Mouse (Mus musculus): Measurements from ENCODE around the gene Cypt3. TPM values are rescaled to one million over a fixed set of nuclear protein-coding genes. Genes with fewer than 3 reads are reported as not detected.

Gene Cypt3
- total RNA-seq (2017) = not detected in 2 replicates

GRCm38 (mm10) chrX:153558293-153558692 is at the start of gene Cypt3:
TSS of gene Cypt3 (plus strand) at chrX:153558593.
- no peak for ATAC-seq (replicated peaks in 1 of 2; ENCODE audit: insufficient read depth in 1 of 2, low FRiP score in 2 of 2, low TSS enrichment in 1 of 2, low read depth in 1 of 2, poor library complexity in 2 of 2, severe bottlenecking in 2 of 2)

DNA sequence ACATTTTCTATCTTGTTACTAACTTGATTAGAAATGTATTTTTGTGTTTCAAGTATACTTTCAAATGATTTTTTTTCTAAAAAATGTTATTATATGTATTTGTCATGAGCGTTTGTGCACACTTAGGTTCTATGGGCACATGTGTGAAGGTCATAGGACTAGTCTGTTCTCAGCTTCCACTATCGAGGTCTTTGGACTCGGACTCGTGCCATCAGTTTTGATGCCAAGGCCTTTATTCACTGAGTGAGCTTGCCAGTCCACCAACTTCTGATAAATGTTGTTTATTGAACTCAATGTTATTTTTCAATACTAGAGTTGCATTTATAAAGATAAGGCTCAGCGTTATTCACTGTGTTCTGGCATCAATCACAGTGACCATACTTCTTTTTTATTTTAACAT is 42.9 kb upstream of the Cypt3 start:
- no peak for ATAC-seq (replicated peaks in 1 of 2; ENCODE audit: insufficient read depth in 1 of 2, low FRiP score in 2 of 2, low TSS enrichment in 1 of 2, low read depth in 1 of 2, poor library complexity in 2 of 2, severe bottlenecking in 2 of 2)

DNA sequence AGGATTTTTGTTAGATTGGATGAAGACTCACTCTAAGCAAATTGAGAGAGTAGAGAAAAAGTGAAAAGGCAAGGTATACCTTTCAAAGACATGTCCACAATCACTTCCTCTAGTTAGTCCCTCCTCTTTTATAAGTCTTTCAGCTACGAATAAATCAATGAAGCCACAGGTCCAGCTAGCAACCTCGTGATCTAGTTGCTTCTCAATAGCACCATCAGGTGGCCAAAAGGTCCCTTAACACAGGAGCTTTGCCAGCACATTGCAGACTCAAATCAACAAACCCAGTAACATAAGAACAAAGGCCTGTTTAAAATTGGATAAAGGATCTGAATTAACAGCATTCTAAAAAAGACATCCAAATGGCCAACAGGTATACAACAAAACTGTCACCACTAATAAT is 30.0 kb upstream of the Cypt3 start:
- ATAC-seq (replicated peaks in 1 of 2; ENCODE audit: insufficient read depth in 1 of 2, low FRiP score in 2 of 2, low TSS enrichment in 1 of 2, low read depth in 1 of 2, poor library complexity in 2 of 2, severe bottlenecking in 2 of 2) = 0 out of 4 replicates have a peak, but pooled peaks of 1 of the 2 experiments have one; percentile 37

GRCm38 (mm10) chrX:153556634-153557033 is 1.8 kb upstream of the Cypt3 start:
- ATAC-seq (replicated peaks in 1 of 2; ENCODE audit: insufficient read depth in 1 of 2, low FRiP score in 2 of 2, low TSS enrichment in 1 of 2, low read depth in 1 of 2, poor library complexity in 2 of 2, severe bottlenecking in 2 of 2) = no peak

- ATAC-seq (replicated peaks in 1 of 2; ENCODE audit: insufficient read depth in 1 of 2, low FRiP score in 2 of 2, low TSS enrichment in 1 of 2, low read depth in 1 of 2, poor library complexity in 2 of 2, severe bottlenecking in 2 of 2) = no peak
These were observed 6.3 kb downstream of the Cypt3 start for GRCm38 (mm10) chrX:153564650-153565049.

DNA sequence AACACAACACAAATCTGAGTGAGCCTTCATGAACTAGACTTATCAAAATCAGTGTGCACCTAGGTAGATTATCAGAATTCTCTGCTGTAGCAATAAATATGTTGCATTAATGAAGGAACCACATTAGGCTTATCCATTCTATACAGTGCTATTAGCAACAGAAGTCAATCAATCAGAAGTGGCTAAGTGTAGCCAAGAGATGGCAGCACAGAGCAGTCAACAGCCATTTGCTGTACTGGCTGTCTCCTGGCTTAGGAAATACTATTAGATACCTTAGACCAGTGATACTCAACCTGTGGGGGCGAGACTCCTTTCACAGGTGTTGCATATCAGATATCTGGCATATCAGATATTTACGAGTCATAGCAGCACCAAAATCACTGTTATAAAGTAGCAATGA is 41.2 kb downstream of the Cypt3 start:
- ATAC-seq (replicated peaks in 1 of 2; ENCODE audit: insufficient read depth in 1 of 2, low FRiP score in 2 of 2, low TSS enrichment in 1 of 2, low read depth in 1 of 2, poor library complexity in 2 of 2, severe bottlenecking in 2 of 2) = no peak

Other genes starting within 250 kb of the Cypt3 start
- 7.2 and 11.5 TPM in 2 replicates for gene Ubqln2, start 60.4 kb upstream of the Cypt3 start, total RNA-seq (2017)
- 4.7 and 6.2 TPM in 2 replicates for gene Kctd12b, start 137.8 kb downstream of the Cypt3 start, total RNA-seq (2017)
- 39.9 and 46.3 TPM in 2 replicates for gene Nbdy, start 165.0 kb downstream of the Cypt3 start, total RNA-seq (2017)

Data from hematopoietic stem cell, adult 5-6 weeks (primary cell).